Mouse (Mus musculus): Measurements from ENCODE around the gene Nol9. TPM values are rescaled to one million over a fixed set of nuclear protein-coding genes. Genes with fewer than 3 reads are reported as not detected.

Gene Nol9
- total and polyA plus RNA-seq, 2 experiments from 2014 or later = 20.1 to 31.8 TPM

DNA sequence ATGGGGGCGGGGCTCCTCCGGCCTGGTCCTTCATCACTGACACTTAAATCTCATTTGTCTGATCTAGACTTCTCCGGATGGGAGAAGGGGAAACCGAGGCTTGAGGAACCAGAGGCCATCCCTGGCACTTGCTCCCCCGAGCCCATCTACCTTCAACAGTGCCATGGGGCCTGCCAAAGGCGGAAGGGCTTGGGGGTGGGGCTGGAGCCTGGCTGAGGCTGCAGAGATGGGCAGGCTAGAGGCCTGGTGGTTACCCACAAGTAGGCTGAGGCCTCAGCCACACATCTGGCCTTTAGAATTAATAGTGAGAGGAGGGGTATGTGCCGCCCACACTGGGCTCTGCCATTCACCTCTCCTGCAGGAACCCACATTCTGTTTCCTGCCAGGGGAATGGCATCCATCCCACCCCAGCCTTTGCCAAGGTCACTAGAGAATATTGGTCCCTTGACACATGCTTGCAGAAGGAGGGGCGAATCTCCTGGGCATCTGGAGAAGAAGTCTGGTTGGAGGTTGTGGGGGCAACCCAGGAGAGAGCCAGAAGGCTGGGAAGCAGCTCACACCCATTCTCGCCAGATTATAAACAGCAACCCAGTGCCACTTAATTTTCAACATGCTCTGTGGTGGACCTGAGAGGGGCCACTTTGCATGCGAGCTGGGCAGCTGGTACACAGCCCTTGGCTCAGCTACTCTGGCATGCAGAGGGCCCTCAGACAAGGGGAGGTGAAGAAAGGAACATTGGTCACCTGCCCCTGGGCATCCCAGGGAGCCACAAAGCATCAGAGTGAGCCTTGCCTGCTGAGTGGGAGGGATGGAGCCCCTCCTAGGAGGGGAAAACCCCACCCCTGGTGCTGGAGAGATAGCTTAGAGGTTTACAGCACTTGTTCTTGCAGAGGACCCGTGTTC lies 31.6 kb downstream of the Nol9 start:
- ATAC-seq (no peak), DNase-seq (no peak)
- 69% methylated on average over 11 of the region's 11 CpGs for WGBS
- H3K9me3 ChIP-seq (ENCODE audit: low read length) = no peaks in the 10 kb centered on the region
- no peak overlapping the region for H3K4me3 ChIP-seq (ENCODE audit: low read depth, low read length)
- H3K4me2 ChIP-seq (ENCODE audit: low read depth) = no peak overlapping the region
- H3K9ac ChIP-seq = no peak overlapping the region
- H3K27ac ChIP-seq (ENCODE audit: low read depth, low read length) = no peak overlapping the region
- TF ChIP-seq CTCF (IDR thresholded peaks at IDR 0.05; ENCODE audit: low read depth) = no peak
- no peaks in the 10 kb centered on the region for H3K27me3 ChIP-seq (ENCODE audit: insufficient read depth, low read length)
- H3K36me3 ChIP-seq (ENCODE audit: insufficient read depth) = no peaks in the 10 kb centered on the region
- no peaks in the 10 kb centered on the region for H3K4me1 ChIP-seq (ENCODE audit: insufficient read depth)

GRCm38 (mm10) chr4:152072121-152072601 lies 33.0 kb downstream of the Nol9 start, which contains the start of gene Plekhg5:
Gene Plekhg5, plus strand, starts transcription at chr4:152072498.
- H3K4me2 ChIP-seq (ENCODE audit: low read depth) = no peak within 1 kb of the TSS
- no peak for ATAC-seq

DNA sequence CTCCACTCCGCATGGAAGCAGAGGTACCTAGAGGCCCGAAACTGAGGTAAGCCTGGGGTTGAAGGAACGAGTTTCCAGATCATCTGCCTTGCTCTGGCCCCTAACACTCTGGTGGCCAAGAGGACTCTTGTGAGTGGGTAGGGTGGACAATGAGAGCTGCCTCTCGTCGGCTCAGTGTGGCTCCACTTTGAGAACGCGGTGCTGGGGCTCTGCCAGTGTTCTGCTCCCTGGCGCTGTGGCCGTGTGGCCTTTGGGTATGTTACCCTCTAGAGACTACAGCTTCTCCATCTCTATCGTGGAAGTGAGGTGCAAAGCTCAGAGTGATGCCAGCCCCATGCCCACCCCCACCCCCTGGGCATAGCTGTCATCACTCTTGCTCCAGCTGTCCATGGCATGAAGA lies 33.5 kb downstream of the Nol9 start:
- H3K27ac ChIP-seq (ENCODE audit: low read depth, low read length) = no peak overlapping the region
- H3K9ac ChIP-seq = no peak overlapping the region
- H3K4me2 ChIP-seq (ENCODE audit: low read depth) = no peak overlapping the region
- no peaks in the 10 kb centered on the region for H3K27me3 ChIP-seq (ENCODE audit: insufficient read depth, low read length)
- TF ChIP-seq CTCF (IDR thresholded peaks at IDR 0.05; ENCODE audit: low read depth) = no peak
- 60% methylated on average over 10 of the region's 10 CpGs for WGBS
- H3K4me1 ChIP-seq (ENCODE audit: insufficient read depth) = no peaks in the 10 kb centered on the region
- no peak overlapping the region for H3K4me3 ChIP-seq (ENCODE audit: low read depth, low read length)
- H3K9me3 ChIP-seq (ENCODE audit: low read length) = no peaks in the 10 kb centered on the region
- DNase-seq (no peak), ATAC-seq (no peak)
- H3K36me3 ChIP-seq (ENCODE audit: insufficient read depth) = no peaks in the 10 kb centered on the region

More at GRCm38 (mm10) chr4:152072121-152072601, 33.0 kb downstream of the Nol9 start, which contains the start of gene Plekhg5:
- Histone ChIP-seq H3K36me3 (ENCODE audit: insufficient read depth) (no peaks in the 10 kb centered on the region), H3K4me1 (ENCODE audit: insufficient read depth) (no peaks in the 10 kb centered on the region), H3K9me3 (ENCODE audit: low read length) (no peaks in the 10 kb centered on the region), H3K4me3 (ENCODE audit: low read depth, low read length) (no peak within 1 kb of the TSS), H3K27me3 (ENCODE audit: insufficient read depth, low read length) (no peaks in the 10 kb centered on the region), H3K27ac (ENCODE audit: low read depth, low read length) (no peak within 1 kb of the TSS), H3K9ac (no peak within 1 kb of the TSS)
- peak; percentile 16 for DNase-seq
- WGBS = 64% methylated on average over 10 of the region's 10 CpGs
- no peak for TF ChIP-seq CTCF (IDR thresholded peaks at IDR 0.05; ENCODE audit: low read depth)

- no peaks in the 10 kb centered on the region for H3K9me3 ChIP-seq (ENCODE audit: low read length)
- H3K4me2 ChIP-seq (ENCODE audit: low read depth) = no peak overlapping the region
- no peaks in the 10 kb centered on the region for H3K36me3 ChIP-seq (ENCODE audit: insufficient read depth)
- no peak overlapping the region for H3K9ac ChIP-seq
- no peak overlapping the region for H3K27ac ChIP-seq (ENCODE audit: low read depth, low read length)
- H3K4me3 ChIP-seq (ENCODE audit: low read depth, low read length) = no peak overlapping the region
- no peak for DNase-seq
- ATAC-seq = no peak
- no peaks in the 10 kb centered on the region for H3K27me3 ChIP-seq (ENCODE audit: insufficient read depth, low read length)
- H3K4me1 ChIP-seq (ENCODE audit: insufficient read depth) = no peaks in the 10 kb centered on the region
- TF ChIP-seq CTCF (IDR thresholded peaks at IDR 0.05; ENCODE audit: low read depth) = no peak
- 69% methylated on average over 6 of the region's 6 CpGs for WGBS
These were observed 34.6 kb downstream of the Nol9 start for GRCm38 (mm10) chr4:152073715-152074114.

- Histone ChIP-seq H3K9me3 (ENCODE audit: low read length) (no peaks in the 10 kb centered on the region), H3K27ac (ENCODE audit: low read depth, low read length) (no peak overlapping the region), H3K4me3 (ENCODE audit: low read depth, low read length) (no peak overlapping the region), H3K4me2 (ENCODE audit: low read depth) (no peak overlapping the region), H3K4me1 (ENCODE audit: insufficient read depth) (no peaks in the 10 kb centered on the region), H3K27me3 (ENCODE audit: insufficient read depth, low read length) (no peaks in the 10 kb centered on the region), H3K9ac (no peak overlapping the region), H3K36me3 (ENCODE audit: insufficient read depth) (no peaks in the 10 kb centered on the region)
- DNase-seq = no peak
- no peak for ATAC-seq
- no peak for TF ChIP-seq CTCF (IDR thresholded peaks at IDR 0.05; ENCODE audit: low read depth)
- WGBS = 86% methylated on average over 9 of the region's 9 CpGs
These were observed 35.4 kb downstream of the Nol9 start for GRCm38 (mm10) chr4:152074548-152074947.

- no peaks in the 10 kb centered on the region for H3K27me3 ChIP-seq (ENCODE audit: insufficient read depth, low read length)
- WGBS = 88% methylated on average over 9 of the region's 9 CpGs
- H3K9me3 ChIP-seq (ENCODE audit: low read length) = no peaks in the 10 kb centered on the region
- H3K4me3 ChIP-seq (ENCODE audit: low read depth, low read length) = no peak overlapping the region
- ATAC-seq (no peak), DNase-seq (no peak)
- no peak for TF ChIP-seq CTCF (IDR thresholded peaks at IDR 0.05; ENCODE audit: low read depth)
- no peaks in the 10 kb centered on the region for H3K36me3 ChIP-seq (ENCODE audit: insufficient read depth)
- no peak overlapping the region for H3K4me2 ChIP-seq (ENCODE audit: low read depth)
- H3K27ac ChIP-seq (ENCODE audit: low read depth, low read length) = no peak overlapping the region
- H3K4me1 ChIP-seq (ENCODE audit: insufficient read depth) = no peaks in the 10 kb centered on the region
- H3K9ac ChIP-seq = no peak overlapping the region
These were observed 38.1 kb downstream of the Nol9 start for GRCm38 (mm10) chr4:152077191-152077590.

- WGBS = 88% methylated on average over 10 of the region's 10 CpGs
- no peak for DNase-seq
These were observed 39.0 kb downstream of the Nol9 start for GRCm38 (mm10) chr4:152078105-152078530.

More at GRCm38 (mm10) chr4:152078105-152078530, 39.0 kb downstream of the Nol9 start:
- H3K4me3 ChIP-seq (ENCODE audit: low read depth, low read length) = no peak overlapping the region
- H3K9me3 ChIP-seq (ENCODE audit: low read length) = no peaks in the 10 kb centered on the region
- H3K4me1 ChIP-seq (ENCODE audit: insufficient read depth) = no peaks in the 10 kb centered on the region
- no peak for TF ChIP-seq CTCF (IDR thresholded peaks at IDR 0.05; ENCODE audit: low read depth)
- H3K36me3 ChIP-seq (ENCODE audit: insufficient read depth) = no peaks in the 10 kb centered on the region
- no peak overlapping the region for H3K27ac ChIP-seq (ENCODE audit: low read depth, low read length)
- H3K27me3 ChIP-seq (ENCODE audit: insufficient read depth, low read length) = no peaks in the 10 kb centered on the region
- no peak overlapping the region for H3K4me2 ChIP-seq (ENCODE audit: low read depth)
- peak; percentile 8; the same call in 1 of the 2 replicates for ATAC-seq
- H3K9ac ChIP-seq = no peak overlapping the region
